Mouse (Mus musculus): ENCODE measurements around the gene Grhpr. TPM values are rescaled to one million over a fixed set of nuclear protein-coding genes. Genes with fewer than 3 reads are reported as not detected.
"Not testable (repeated sequence)": the region's sequence is repeated elsewhere in the genome, so short reads cannot be mapped to it uniquely, and the experiment has no call there.

Gene Grhpr
- polyA plus RNA-seq, 1 experiment: 5.3 TPM

DNA sequence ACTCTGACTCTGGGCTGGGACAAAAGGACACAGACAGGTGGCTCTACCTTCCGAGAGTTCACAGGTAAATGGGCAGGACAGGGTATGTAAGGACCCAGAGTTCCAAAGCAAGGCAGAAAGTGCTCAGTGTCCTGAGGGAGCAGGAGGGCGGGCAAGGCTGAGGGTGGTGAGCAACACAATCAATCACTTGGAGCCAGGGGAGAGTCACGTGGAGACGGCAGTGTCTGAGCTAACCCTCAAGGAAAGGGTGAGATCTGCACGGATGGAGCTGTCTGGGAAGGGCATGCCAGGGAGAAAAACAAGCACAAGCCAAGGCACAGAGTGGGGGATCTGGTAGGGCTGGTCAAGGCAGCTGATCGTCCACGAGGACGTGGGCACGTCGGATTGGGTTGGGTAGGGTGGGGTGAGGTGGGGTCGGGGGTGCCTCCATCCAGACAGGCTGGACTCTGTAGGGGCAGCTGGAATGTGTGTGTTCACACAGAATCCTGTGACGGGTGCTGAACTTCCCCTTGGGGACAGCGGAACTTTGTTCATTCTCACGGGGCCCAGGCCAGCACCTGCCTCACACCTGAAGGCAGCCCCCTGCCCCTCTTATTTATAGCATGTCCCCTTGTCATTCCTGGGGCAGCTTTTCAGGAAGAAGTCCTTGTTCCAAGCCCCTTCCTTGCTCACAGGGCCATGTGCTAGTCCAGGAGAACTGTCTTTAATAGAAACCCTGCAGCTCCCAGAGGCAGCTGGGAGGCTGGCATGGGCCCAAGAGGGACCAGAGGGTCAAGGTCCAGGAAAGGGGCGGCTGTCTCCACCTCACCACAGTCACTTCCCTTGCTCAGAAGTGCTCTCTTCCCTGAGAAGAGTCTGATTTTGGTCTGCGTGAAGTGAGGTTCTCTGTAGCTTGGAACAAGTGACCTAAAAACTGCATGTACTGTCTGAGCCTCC is 53.8 kb downstream of the Grhpr start:
- peaks cover 7% of the 10 kb centered on the region for H3K4me1 ChIP-seq (ENCODE audit: control insufficient read depth, insufficient read depth, low read length)
- TF ChIP-seq POLR2A (IDR thresholded peaks at IDR 0.05; ENCODE audit: borderline replicate concordance, low read depth, low read length) (no peak), CTCF (IDR thresholded peaks at IDR 0.05; ENCODE audit: low read depth, low read length) (no peak)

DNA sequence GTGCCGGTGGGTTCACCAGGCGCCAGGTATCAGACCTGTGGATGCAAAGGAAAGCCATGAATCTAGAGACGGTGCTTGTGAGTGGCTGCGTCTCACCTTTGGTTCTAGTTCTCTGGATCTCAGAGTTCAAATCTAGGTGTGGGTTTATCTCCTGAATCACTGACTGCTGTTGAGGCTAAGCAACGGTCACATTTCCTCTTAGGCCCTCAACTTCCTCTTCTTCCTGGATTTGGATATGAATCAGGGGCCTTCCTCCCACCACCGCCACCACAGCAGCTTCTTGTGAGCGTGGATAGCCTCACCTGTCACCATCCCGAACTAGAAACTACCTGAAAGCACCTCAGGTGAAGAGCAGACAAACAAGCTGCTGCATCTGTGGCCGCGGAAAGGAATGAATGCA is 54.9 kb downstream of the Grhpr start:
- Histone ChIP-seq H3K4me3 (ENCODE audit: insufficient read depth, low read length) (no peak overlapping the region), H3K4me1 (ENCODE audit: control insufficient read depth, insufficient read depth, low read length) (peaks cover 7% of the 10 kb centered on the region), H3K27ac (ENCODE audit: insufficient read depth, low read depth, low read length) (no peak overlapping the region)
- TF ChIP-seq CTCF (IDR thresholded peaks at IDR 0.05; ENCODE audit: low read depth, low read length) (no peak), POLR2A (IDR thresholded peaks at IDR 0.05; ENCODE audit: borderline replicate concordance, low read depth, low read length) (no peak)

More for the DNA sequence above, 53.8 kb downstream of the Grhpr start:
- Histone ChIP-seq H3K4me3 (ENCODE audit: insufficient read depth, low read length) (no peak overlapping the region), H3K27ac (ENCODE audit: insufficient read depth, low read depth, low read length) (no peak overlapping the region)

DNA sequence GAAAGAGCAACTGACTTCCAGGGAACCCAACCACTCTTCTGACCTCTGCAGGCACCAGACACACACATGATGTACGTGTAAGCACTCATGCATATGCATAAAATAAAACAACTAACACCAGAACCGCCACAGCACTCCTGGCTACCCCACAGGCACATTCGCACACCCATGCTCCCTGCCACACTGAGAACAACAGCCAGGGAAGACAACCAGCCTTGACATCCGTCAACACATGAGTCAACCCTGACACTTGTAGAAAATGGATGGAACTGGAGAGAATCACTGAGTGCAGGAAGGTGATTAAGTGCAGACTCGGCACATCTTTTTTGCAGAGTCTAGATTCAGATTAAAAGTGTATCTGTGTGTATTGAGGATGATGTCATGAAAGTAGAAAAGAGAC is 55.4 kb downstream of the Grhpr start:
- no peak for TF ChIP-seq CTCF (IDR thresholded peaks at IDR 0.05; ENCODE audit: low read depth, low read length)
- no peak for TF ChIP-seq POLR2A (IDR thresholded peaks at IDR 0.05; ENCODE audit: borderline replicate concordance, low read depth, low read length)
- Histone ChIP-seq H3K4me3 (ENCODE audit: insufficient read depth, low read length) (no peak overlapping the region), H3K27ac (ENCODE audit: insufficient read depth, low read depth, low read length) (no peak overlapping the region), H3K4me1 (ENCODE audit: control insufficient read depth, insufficient read depth, low read length) (peaks cover 7% of the 10 kb centered on the region)

DNA sequence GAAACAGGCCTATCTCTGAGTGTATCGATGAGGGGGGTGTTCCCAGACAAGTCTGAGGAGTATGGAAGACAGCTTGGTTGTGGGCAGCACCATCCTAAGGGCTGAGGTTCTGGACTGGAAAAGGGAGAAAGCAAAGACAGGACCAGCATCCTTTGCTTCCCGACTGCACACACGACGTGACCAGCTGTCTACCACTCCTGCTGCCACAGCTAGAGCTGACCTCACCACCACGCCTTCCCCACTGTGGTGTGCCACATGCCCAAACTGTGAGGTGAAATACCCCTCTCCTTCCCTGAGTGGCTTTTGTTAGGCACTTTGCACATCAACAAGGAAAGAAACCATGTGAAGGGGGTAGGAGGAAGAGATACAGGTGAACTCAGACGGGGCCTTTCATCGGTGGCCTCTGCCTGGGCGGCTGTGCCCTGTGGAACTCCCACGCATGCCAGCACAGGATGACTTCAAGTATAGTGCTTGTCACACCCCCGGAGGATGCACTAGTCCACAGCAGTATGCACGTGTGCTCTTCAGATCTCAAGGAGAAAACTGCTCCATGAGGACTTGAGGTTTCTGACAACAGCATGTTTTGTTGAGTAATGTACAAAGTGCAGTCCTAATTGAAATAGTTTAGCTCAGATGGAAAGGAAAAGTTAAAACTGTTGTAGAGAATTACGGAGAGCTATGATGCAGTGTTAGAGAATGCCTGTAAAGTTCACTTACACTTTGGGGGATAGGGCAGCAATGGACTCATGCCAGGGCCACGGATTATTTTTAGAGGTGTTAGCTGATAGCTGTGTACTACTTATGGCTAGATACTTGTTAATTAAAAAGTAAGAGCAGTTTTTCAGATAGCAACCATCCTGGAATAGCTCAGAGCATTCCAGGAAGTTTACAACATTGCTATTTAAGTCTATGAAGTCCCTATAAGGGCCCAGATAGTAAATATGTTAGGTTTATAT is 56.5 kb downstream of the Grhpr start:
- H3K27ac ChIP-seq (ENCODE audit: insufficient read depth, low read depth, low read length): no peak overlapping the region
- H3K4me1 ChIP-seq (ENCODE audit: control insufficient read depth, insufficient read depth, low read length): peaks cover 7% of the 10 kb centered on the region
- TF ChIP-seq CTCF (IDR thresholded peaks at IDR 0.05; ENCODE audit: low read depth, low read length) (no peak), POLR2A (IDR thresholded peaks at IDR 0.05; ENCODE audit: borderline replicate concordance, low read depth, low read length) (no peak)
- H3K4me3 ChIP-seq (ENCODE audit: insufficient read depth, low read length): no peak overlapping the region

DNA sequence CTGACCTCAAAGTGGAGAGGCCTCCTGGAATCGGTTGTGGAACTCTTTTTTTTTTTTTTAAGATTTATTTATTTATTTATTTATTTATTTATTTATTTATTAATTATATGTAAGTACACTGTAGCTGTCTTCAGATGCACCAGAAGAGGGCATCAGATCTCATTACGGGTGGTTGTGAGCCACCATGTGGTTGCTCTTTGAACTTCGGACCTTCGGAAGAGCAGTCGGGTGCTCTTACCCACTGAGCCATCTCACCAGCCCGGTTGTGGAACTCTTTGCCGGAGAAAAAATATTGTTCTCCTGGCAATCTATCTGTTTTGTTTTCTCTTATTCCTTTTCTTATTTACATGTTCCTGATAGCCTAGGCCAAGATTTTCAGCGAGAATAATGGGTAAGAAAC is 57.7 kb downstream of the Grhpr start:
- not testable (repeated sequence) for H3K27ac ChIP-seq (ENCODE audit: insufficient read depth, low read depth, low read length); H3K4me1 ChIP-seq (ENCODE audit: control insufficient read depth, insufficient read depth, low read length); H3K4me3 ChIP-seq (ENCODE audit: insufficient read depth, low read length)

DNA sequence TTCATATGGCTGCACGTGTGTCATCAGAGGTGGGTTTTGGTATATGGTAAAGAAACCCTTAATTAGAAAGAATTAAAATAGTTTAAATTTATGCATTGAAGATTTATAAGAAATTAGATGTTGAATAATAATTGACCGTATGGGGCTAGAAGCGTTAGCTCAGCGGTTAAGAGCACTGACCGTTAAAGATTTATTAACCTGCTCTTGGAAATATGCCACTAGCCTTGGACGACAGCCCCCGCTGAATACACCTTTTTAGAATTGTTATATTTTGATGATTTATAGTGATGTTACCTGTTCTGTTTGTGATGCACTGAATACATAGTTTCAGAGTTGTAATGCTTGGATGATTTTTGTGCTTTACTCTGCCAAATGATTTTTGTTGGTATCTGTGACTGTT is 58.4 kb downstream of the Grhpr start:
- not testable (repeated sequence) for H3K27ac ChIP-seq (ENCODE audit: insufficient read depth, low read depth, low read length); H3K4me1 ChIP-seq (ENCODE audit: control insufficient read depth, insufficient read depth, low read length); H3K4me3 ChIP-seq (ENCODE audit: insufficient read depth, low read length)

Other genes with a start within 250 kb of the Grhpr start
- gene Zcchc7, start 225.5 kb upstream of the Grhpr start, polyA plus RNA-seq (2012; ENCODE audit: insufficient read depth, insufficient read length, missing spikeins): 35.6 and 48.9 TPM in 2 replicates
- gene Zbtb5, start 31.0 kb downstream of the Grhpr start, polyA plus RNA-seq (2012; ENCODE audit: insufficient read depth, insufficient read length, missing spikeins): 7.3 and 8.4 TPM in 2 replicates
- 5.9 and 7.9 TPM in 2 replicates for gene Polr1e, start 37.2 kb downstream of the Grhpr start, polyA plus RNA-seq (2012; ENCODE audit: insufficient read depth, insufficient read length, missing spikeins)
- gene Fbxo10, start 103.2 kb downstream of the Grhpr start, polyA plus RNA-seq (2012; ENCODE audit: insufficient read depth, insufficient read length, missing spikeins): 4.0 and 4.5 TPM in 2 replicates
- gene Tomm5, start 126.7 kb downstream of the Grhpr start, polyA plus RNA-seq (2012; ENCODE audit: insufficient read depth, insufficient read length, missing spikeins): 87.4 and 92.1 TPM in 2 replicates
- gene Frmpd1, start 203.5 kb downstream of the Grhpr start, polyA plus RNA-seq (2012; ENCODE audit: insufficient read depth, insufficient read length, missing spikeins): not detected in 2 replicates

Measured in bone marrow macrophage, adult 2 months (primary cell).